In genomic region chr9:62491104-62491503, GRCm38 (mm10) we compare ENCODE assay signal across 9 mouse cellular contexts. TPM values are rescaled to one million over a fixed set of nuclear protein-coding genes. Genes with fewer than 3 reads are reported as not detected.
DNase-seq lines count a peak whose midpoint lies in the region; TF ChIP-seq lines count a peak whose summit lies in the region.
"Had no signal": no experiment of that assay in that cellular context is flagged by ENCODE, and none has a peak within 500 bp of the region (broad histone marks: within the 10 kb centered on the region; RNA-seq: fewer than 3 reads in every experiment).

No protein-coding gene starts in this region.

- TF ChIP-seq EP300 in heart, adult 2 months (IDR thresholded peaks at IDR 0.05; ENCODE audit: insufficient read depth, low read depth, low read length) = peak; percentile 41; the same call in 1 of the 2 replicates

- H3K79me2 ChIP-seq in heart, adult 2 months (replicated peaks; ENCODE audit: control insufficient read depth, insufficient read depth, low read length) = no peaks in the 10 kb centered on the region; the same call in 1 of the 2 replicates
- H3K79me2 ChIP-seq in liver, adult 2 months (ENCODE audit: control insufficient read depth, insufficient read depth, low read length) = no peaks in the 10 kb centered on the region

- no peak for TF ChIP-seq POLR2A in heart, adult 2 months (IDR thresholded peaks at IDR 0.05; ENCODE audit: insufficient read depth, low read depth, low read length)
- no peak for TF ChIP-seq POLR2A in liver, adult 2 months (IDR thresholded peaks at IDR 0.05; ENCODE audit: extremely low read depth, insufficient read depth, low read length)

- no peak overlapping the region for H3K9ac ChIP-seq in heart, adult 2 months (ENCODE audit: low read depth, low read length)
- H3K9ac ChIP-seq in liver, adult 2 months (ENCODE audit: low read depth, low read length) = no peak overlapping the region

- DNase-seq in embryo, embryonic 10 days (ENCODE audit: low spot score) = peak; percentile 22
- DNase-seq in embryo, embryonic 10.5 days (ENCODE audit: low spot score) = no peak
- DNase-seq in MN1 (ENCODE audit: low spot score) = peak; percentile 62
- DNase-seq in heart, adult 2 months = peak; percentile 65 to 66
- DNase-seq in liver, adult 2 months (ENCODE audit: extremely low read depth, low read depth, low spot score) = no peak
- DNase-seq in yolk sac, embryonic 10.5 days (ENCODE audit: low spot score) = peak; percentile 27
- no peak for DNase-seq in midbrain, embryonic 10.5 days (ENCODE audit: low spot score)
- no peak for DNase-seq in urinary bladder, adult 2 months (ENCODE audit: low spot score)

- intact Hi-C loops in heart, adult 2 months (cut with DNase I) = no loop called here

- TF ChIP-seq CTCF in heart, adult 2 months (IDR thresholded peaks at IDR 0.05) = peak; percentile 76
- peak; percentile 41; the same call in 1 of the 2 replicates for TF ChIP-seq CTCF in liver, adult 2 months (IDR thresholded peaks at IDR 0.05; ENCODE audit: low read depth, low read length)

- H3K4me3 ChIP-seq in heart, adult 2 months = no peak overlapping the region
- no peak overlapping the region for H3K4me3 ChIP-seq in liver, adult 2 months (ENCODE audit: insufficient read depth, low read depth, low read length)
- H3K4me3 ChIP-seq in midbrain, embryonic 10.5 days = no peak overlapping the region
- H3K4me3 ChIP-seq: myocyte had no signal

- 52% methylated on average over 3 of the region's 3 CpGs for WGBS in heart, adult 2 months
- 63% methylated on average over 3 of the region's 3 CpGs for WGBS in liver, adult 2 months
- WGBS in midbrain, embryonic 10.5 days = 69% methylated on average over 3 of the region's 3 CpGs

- peak overlapping the region; percentile 50 for H3K27ac ChIP-seq in heart, adult 2 months
- H3K27ac ChIP-seq in liver, adult 2 months (replicated peaks; ENCODE audit: insufficient read depth, low read depth, low read length) = no peak overlapping the region
- no peak overlapping the region for H3K27ac ChIP-seq in midbrain, embryonic 10.5 days (replicated peaks)

- no peaks in the 10 kb centered on the region for H3K27me3 ChIP-seq in heart, adult 2 months (ENCODE audit: control insufficient read depth, insufficient read depth, low read length)
- H3K27me3 ChIP-seq in liver, adult 2 months (ENCODE audit: control insufficient read depth, insufficient read depth, low read length) = no peaks in the 10 kb centered on the region
- H3K27me3 ChIP-seq in midbrain, embryonic 10.5 days (ENCODE audit: low read depth, poor library complexity, severe bottlenecking) = no peaks in the 10 kb centered on the region

- H3K4me1 ChIP-seq in heart, adult 2 months (ENCODE audit: control insufficient read depth, insufficient read depth, low read length) = peaks cover 18% of the 10 kb centered on the region
- H3K4me1 ChIP-seq in liver, adult 2 months (ENCODE audit: control insufficient read depth, insufficient read depth, low read length) = no peaks in the 10 kb centered on the region
- H3K4me1 ChIP-seq in midbrain, embryonic 10.5 days = peaks cover 29% of the 10 kb centered on the region

- no peaks in the 10 kb centered on the region for H3K36me3 ChIP-seq in heart, adult 2 months (ENCODE audit: control insufficient read depth, insufficient read depth, low read length)
- H3K36me3 ChIP-seq in liver, adult 2 months (ENCODE audit: control insufficient read depth, insufficient read depth, low read length) = no peaks in the 10 kb centered on the region
- H3K36me3 ChIP-seq in midbrain, embryonic 10.5 days = 0 out of 2 replicates have a peak, but pooled peaks cover 5% of the 10 kb centered on the region

- H3K9me3 ChIP-seq in midbrain, embryonic 10.5 days (replicated peaks) = no peaks in the 10 kb centered on the region

RNA-seq across cellular contexts. Expression of gene Coro2b, which starts 45.7 kb away (rescaled TPM):
- total RNA-seq in heart, adult 2 months (2021) = 10 to 100 TPM; 10.1 to 11.6 TPM
- 16.4 and 17.2 TPM in 2 replicates for polyA plus RNA-seq in heart, adult 2 months (2012; rRNA removed)
- 1.5 and 2.2 TPM in 2 replicates for total RNA-seq in liver, adult 2 months (2014; rRNA removed)
- 1.3 and 2.7 TPM in 2 replicates for polyA plus RNA-seq in liver, adult 2 months (2012; rRNA removed)
- polyA plus RNA-seq in midbrain, embryonic 10.5 days (2016; fragmentation: Nextera tagmentation; extraction: Ambion mirVana) = 12.8 and 16.2 TPM in 2 replicates
- polyA plus RNA-seq in urinary bladder, adult 2 months (2012; rRNA removed) = 4.9 and 7.9 TPM in 2 replicates

Comparison
In these comparisons a context has a peak if more than half of its experiments do, and no peak if none do; other contexts are left out.
1. DNase-seq: peak in embryo, embryonic 10 days (single experiment), MN1 (single experiment), heart, adult 2 months (2 of 2) and yolk sac, embryonic 10.5 days (single experiment); none in embryo, embryonic 10.5 days (single experiment), liver, adult 2 months (single experiment), midbrain, embryonic 10.5 days (single experiment) and urinary bladder, adult 2 months (single experiment).